Mouse (Mus musculus) ES-E14 (cell line): Measurements from ENCODE around the gene Snapc4. TPM values are rescaled to one million over a fixed set of nuclear protein-coding genes. Genes with fewer than 3 reads are reported as not detected.
"Not testable (repeated sequence)": the region's sequence is repeated elsewhere in the genome, so short reads cannot be mapped to it uniquely, and the experiment has no call there.

Source experiments
- DNase-seq: peaks from one replicate; pipeline ENCODE4 v3.0.0-alpha.2; 2013; ENCODE audit warnings: low read depth, low spot score
- H3K27ac ChIP-seq: 2 replicates; pipeline ENCODE4 v1.5.1; 2012; ENCODE audit warnings: low read depth, mild to moderate bottlenecking, low read length, moderate library complexity, mixed read lengths; ENCODE audit not compliant: poor library complexity, insufficient read depth, severe bottlenecking
- H3K36me3 ChIP-seq: 2 replicates; pipeline ENCODE4 v1.6.1; 2012; ENCODE audit warnings: mild to moderate bottlenecking, low read length, moderate library complexity, mixed read lengths; ENCODE audit not compliant: control insufficient read depth, poor library complexity, insufficient read depth, severe bottlenecking
- H3K4me1 ChIP-seq, 2 experiments: fragments of 150-350 bp in 1 of 2; sonication (generic) in 1 of 2; 2 replicates each; pipeline ENCODE4 v1.6.1; 2012; ENCODE audit warnings: low read length in 2 of 2, mild to moderate bottlenecking in 1 of 2, mixed read lengths in 1 of 2; ENCODE audit not compliant: control insufficient read depth in 2 of 2, insufficient read depth in 2 of 2, poor library complexity in 1 of 2
- H3K4me3 ChIP-seq, 2 experiments: fragments of 150-350 bp in 1 of 2; sonication (generic) in 1 of 2; 2 replicates each; pipeline ENCODE4 v1.5.1; 2012; ENCODE audit warnings: low read length in 2 of 2, low read depth in 1 of 2, mild to moderate bottlenecking in 1 of 2, mixed read lengths in 1 of 2; ENCODE audit not compliant: insufficient read depth in 1 of 2, poor library complexity in 1 of 2, severe bottlenecking in 1 of 2
- H3K9ac ChIP-seq: 2 replicates; pipeline ENCODE4 v1.6.1; 2012; ENCODE audit warnings: low read depth, mild to moderate bottlenecking, low read length, mixed read lengths; ENCODE audit not compliant: poor library complexity, insufficient read depth, severe bottlenecking
- H3K9me3 ChIP-seq: fragments of 150-350 bp; sonication (generic); 2 replicates; pipeline ENCODE4 v1.6.1; 2012; ENCODE audit warnings: low read depth, mild to moderate bottlenecking, low read length; ENCODE audit not compliant: control insufficient read depth, insufficient read depth
- CHD2 ChIP-seq: IDR thresholded peaks from 2 replicates; pipeline ENCODE4 v1.6.1; 2014; ENCODE audit warnings: mild to moderate bottlenecking, low read depth, low read length, inconsistent platforms
- HCFC1 ChIP-seq: IDR thresholded peaks from 2 replicates; pipeline ENCODE4 v1.6.1; 2012; ENCODE audit warnings: low read length, inconsistent platforms, borderline replicate concordance; ENCODE audit not compliant: insufficient read depth
- MAFK ChIP-seq: IDR thresholded peaks from 2 replicates; pipeline ENCODE4 v1.6.1; 2014; ENCODE audit warnings: mild to moderate bottlenecking, low read depth, low read length, inconsistent platforms; ENCODE audit not compliant: insufficient read depth
- ZC3H11A ChIP-seq: IDR thresholded peaks from 2 replicates; pipeline ENCODE4 v1.6.1; 2012; ENCODE audit warnings: low read depth, mild to moderate bottlenecking, inconsistent platforms, low read length, borderline replicate concordance
- ZNF384 ChIP-seq: IDR thresholded peaks from 2 replicates; pipeline ENCODE4 v1.6.1; 2012; ENCODE audit warnings: low read depth, low read length, inconsistent platforms
- in situ Hi-C, 2 experiments: fragments of 600-800 bp; cut with MboI; formaldehyde crosslinking; loops; one replicate each; pipeline ENCODE4 v1.15.1; 2025; ENCODE audit warnings: low sequenced_read_pairs in 2 of 2, inconsistent platforms in 1 of 2; ENCODE audit not compliant: unreplicated experiment in 2 of 2
- total RNA-seq: library from RNA; depleted of rRNA; stranded (reverse); fragments of 300-350 nt; gene quantifications from 2 replicates; pipeline ENCODE4 v1.2.3, GENCODE M21; 2012

Gene Snapc4
- total RNA-seq, 1 experiment = 79.2 TPM

DNA sequence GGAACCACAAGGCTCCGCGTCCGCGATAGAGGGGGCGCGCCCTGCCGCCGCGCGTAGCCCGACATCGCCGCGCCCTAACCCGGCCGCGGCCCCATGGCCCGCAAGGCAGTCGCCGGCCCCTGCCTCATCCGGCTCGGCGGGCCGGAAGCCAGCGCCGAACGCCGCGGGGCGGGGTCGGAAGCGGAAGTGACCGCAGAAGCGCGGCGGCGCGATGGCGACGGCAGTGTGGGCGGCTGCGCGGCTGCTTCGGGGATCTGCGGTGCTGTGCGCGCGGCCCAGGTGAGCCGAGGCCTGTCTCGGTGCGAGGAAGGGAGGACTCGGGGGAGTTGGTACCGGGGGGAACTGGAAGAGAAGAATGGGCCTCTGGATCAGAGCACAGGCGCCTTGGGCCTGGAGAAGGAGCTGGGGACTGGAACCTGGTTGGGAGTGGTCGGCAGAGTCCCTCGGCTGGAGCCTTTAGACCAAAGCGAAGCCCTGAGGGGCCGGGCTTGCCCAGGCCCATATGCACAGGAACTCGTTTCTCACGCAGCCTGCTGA lies 8.8 kb upstream of the Snapc4 start, which contains the start of the genes Entr1 and Pmpca:
Gene Entr1, minus strand, starts transcription at position 163 of the 537 bp plus-strand sequence.
Gene Pmpca, plus strand, starts transcription at position 186 of the 537 bp plus-strand sequence.
- H3K36me3 ChIP-seq = peaks cover 59% of the 10 kb centered on the region
- H3K27ac ChIP-seq = peak within 1 kb of the TSS; percentile 42; the same call in 1 of the 2 replicates
- H3K4me3 ChIP-seq = peak within 1 kb of the TSS; percentile 93 to 99
- TF ChIP-seq ZNF384 (no peak), HCFC1 (peak; percentile 56), CHD2 (no peak), ZC3H11A (no peak)
- in situ Hi-C loops = no loop called here
- H3K9ac ChIP-seq = peak within 1 kb of the TSS; percentile 94
- DNase-seq = peak; percentile 56
- H3K4me1 ChIP-seq = no peaks in the 10 kb centered on the region
- no peaks in the 10 kb centered on the region for H3K9me3 ChIP-seq

- Histone ChIP-seq H3K4me3 (peak overlapping the region; percentile 93 to 99), H3K9ac (peak overlapping the region; percentile 94), H3K27ac (no peak overlapping the region), H3K9me3 (no peaks in the 10 kb centered on the region), H3K36me3 (peaks cover 60% of the 10 kb centered on the region), H3K4me1 (no peaks in the 10 kb centered on the region)
- no peak for DNase-seq
- in situ Hi-C loops = no loop called here
- TF ChIP-seq ZC3H11A (no peak), HCFC1 (no peak), ZNF384 (no peak), CHD2 (no peak), MAFK (no peak)
These were observed 8.3 kb upstream of the Snapc4 start for GRCm38 (mm10) chr2:26388682-26389153.

GRCm38 (mm10) chr2:26387713-26388112 lies 7.3 kb upstream of the Snapc4 start:
- in situ Hi-C loops = no loop called here
- no peak overlapping the region for H3K9ac ChIP-seq
- no peak for DNase-seq
- H3K4me1 ChIP-seq = no peaks in the 10 kb centered on the region
- H3K27ac ChIP-seq = no peak overlapping the region
- no peak overlapping the region for H3K4me3 ChIP-seq
- peaks cover 60% of the 10 kb centered on the region for H3K36me3 ChIP-seq
- TF ChIP-seq CHD2 (no peak), ZNF384 (no peak), MAFK (no peak), ZC3H11A (no peak), HCFC1 (no peak)
- no peaks in the 10 kb centered on the region for H3K9me3 ChIP-seq

- DNase-seq, H3K4me1 ChIP-seq, in situ Hi-C loops, H3K9me3 ChIP-seq, H3K27ac ChIP-seq: not testable (repeated sequence)
- H3K9ac ChIP-seq = peak overlapping the region; percentile 54; the same call in 1 of the 2 replicates
- peak overlapping the region; percentile 93 to 94 for H3K4me3 ChIP-seq
- H3K36me3 ChIP-seq = peaks cover 52% of the 10 kb centered on the region
These were observed 418 bp upstream of the Snapc4 start for GRCm38 (mm10) chr2:26380871-26381270.

DNA sequence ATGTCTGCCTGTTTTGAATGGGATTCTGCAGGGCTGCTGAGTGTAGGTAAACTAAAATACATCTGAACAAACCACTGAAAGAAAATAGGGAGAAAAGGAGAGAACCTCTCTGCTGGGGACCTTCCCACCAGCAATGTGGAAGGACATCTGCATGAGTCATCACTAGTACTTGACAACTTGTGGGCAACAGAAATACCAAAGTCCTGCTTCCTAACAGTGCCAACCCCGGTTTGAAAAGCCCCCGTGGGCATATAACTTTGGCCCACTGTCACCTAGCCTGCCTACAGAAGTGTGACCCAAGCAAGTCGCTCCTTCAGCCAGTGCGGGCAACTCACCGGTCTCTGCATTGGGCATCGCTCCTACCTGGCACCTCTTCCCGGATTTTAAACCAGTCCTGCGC lies 8.1 kb downstream of the Snapc4 start:
- H3K36me3 ChIP-seq = peaks cover 89% of the 10 kb centered on the region
- no peak for TF ChIP-seq CHD2
- TF ChIP-seq ZC3H11A = no peak
- no peak for TF ChIP-seq MAFK
- TF ChIP-seq HCFC1 = no peak
- no peak for TF ChIP-seq ZNF384
- in situ Hi-C loops = no loop called here
- no peak for DNase-seq
- H3K9me3 ChIP-seq = no peaks in the 10 kb centered on the region
- no peak overlapping the region for H3K4me3 ChIP-seq
- no peaks in the 10 kb centered on the region for H3K4me1 ChIP-seq
- H3K27ac ChIP-seq = no peak overlapping the region
- H3K9ac ChIP-seq = no peak overlapping the region
